Mouse (Mus musculus) embryonic fibroblast, embryonic 13.5 days (primary cell): ENCODE measurements around the gene Macrod2. TPM values are rescaled to one million over a fixed set of nuclear protein-coding genes. Genes with fewer than 3 reads are reported as not detected.
A peak's percentile ranks its signal among the peaks of the same experiment; 100 is the strongest.

Experiments
- H3K27ac ChIP-seq: 2 replicates; pipeline ENCODE4 v1.5.1; 2012; ENCODE audit warnings: low read length, control low read depth, inconsistent platforms; ENCODE audit not compliant: insufficient read depth
- H3K4me1 ChIP-seq: 2 replicates; pipeline ENCODE4 v1.6.1; 2011; ENCODE audit warnings: low read length; ENCODE audit not compliant: control insufficient read depth, insufficient read depth
- H3K4me3 ChIP-seq: 2 replicates; pipeline ENCODE4 v1.5.1; 2011; ENCODE audit warnings: mild to moderate bottlenecking, control low read depth, low read length; ENCODE audit not compliant: insufficient read depth
- CTCF ChIP-seq: IDR thresholded peaks from 2 replicates; pipeline ENCODE4 v1.5.1; 2011; ENCODE audit warnings: mild to moderate bottlenecking, control low read depth, low read length, moderate library complexity, borderline replicate concordance; ENCODE audit not compliant: insufficient read depth
- POLR2A ChIP-seq: IDR thresholded peaks from 2 replicates; pipeline ENCODE4 v1.6.1; 2011; ENCODE audit warnings: low read depth, mild to moderate bottlenecking, control low read depth, low read length, moderate library complexity
- polyA plus RNA-seq: library from polyadenylated mRNA; stranded (reverse); fragments of >200 nt; gene quantifications from 2 replicates; pipeline ENCODE4 v1.2.4, GENCODE M21; 2011; ENCODE audit warnings: low read depth; ENCODE audit not compliant: missing spikeins, insufficient read length

Macrod2 gene
- polyA plus RNA-seq, 1 experiment: 8.6 TPM

DNA sequence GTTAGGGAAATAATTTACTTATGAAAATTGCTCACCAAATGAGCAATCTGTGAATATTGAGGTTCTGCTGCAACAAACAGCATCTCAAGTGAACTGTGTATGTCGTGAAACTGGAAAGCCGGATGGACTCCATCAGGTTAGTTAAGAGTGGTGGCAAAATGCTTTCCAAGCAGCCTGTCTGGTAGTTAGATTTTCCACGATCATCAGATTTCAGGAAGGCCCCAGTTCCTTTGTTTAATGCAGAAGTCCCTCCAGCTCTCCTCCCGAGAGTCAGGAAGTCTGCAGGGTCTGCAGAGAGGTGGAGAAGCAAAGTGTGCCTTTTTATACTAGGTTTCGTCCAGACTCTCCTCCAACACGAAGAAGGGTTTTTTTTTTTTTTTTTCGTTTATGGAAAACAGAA is 271.7 kb downstream of the Macrod2 start:
- no peak overlapping the region for H3K27ac ChIP-seq
- no peak overlapping the region; the same call in 1 of the 2 replicates for H3K4me3 ChIP-seq
- H3K4me1 ChIP-seq: no peaks in the 10 kb centered on the region; the same call in 1 of the 2 replicates
- TF ChIP-seq POLR2A: no peak
- no peak for TF ChIP-seq CTCF

DNA sequence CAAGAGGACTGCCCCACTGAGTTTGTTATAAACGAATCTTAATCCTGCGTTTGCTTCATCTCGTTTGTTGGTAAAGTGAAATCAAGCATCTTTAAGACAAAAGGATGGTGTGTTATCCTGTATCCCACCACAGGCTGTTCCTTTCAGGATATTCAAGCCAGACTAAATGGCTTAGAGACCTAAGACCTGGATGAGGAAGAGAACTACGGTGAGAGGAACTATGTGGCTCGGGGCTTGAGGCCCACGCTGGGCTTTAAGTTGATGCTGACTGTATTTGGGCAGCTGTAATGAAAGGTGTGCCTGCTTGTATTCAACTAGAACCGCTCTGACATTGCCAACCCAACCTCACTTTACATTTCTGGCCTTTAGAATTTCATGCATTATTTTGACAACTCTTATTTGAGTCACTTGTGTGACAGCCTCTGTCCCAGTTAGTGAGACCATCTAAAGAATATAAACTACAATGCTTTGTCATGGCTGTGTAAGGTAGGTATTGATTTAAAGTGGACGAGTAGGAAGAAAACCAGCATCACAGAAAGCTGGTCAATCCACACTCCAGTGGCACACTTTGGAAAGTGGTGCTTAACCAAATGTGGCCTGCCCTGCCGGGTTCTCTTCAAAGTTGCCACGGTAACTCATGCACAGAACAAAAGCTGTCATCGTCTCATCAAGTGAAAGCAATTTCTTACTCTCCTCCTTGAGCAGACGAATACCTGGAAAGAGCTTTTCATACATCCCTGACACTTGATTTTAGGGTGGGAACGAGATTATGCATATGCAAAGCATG is 272.3 kb downstream of the Macrod2 start:
- no peak for TF ChIP-seq CTCF
- no peak for TF ChIP-seq POLR2A
- Histone ChIP-seq H3K4me1 (no peaks in the 10 kb centered on the region; the same call in 1 of the 2 replicates), H3K4me3 (peak overlapping the region; percentile 9; the same call in 1 of the 2 replicates), H3K27ac (no peak overlapping the region)

DNA sequence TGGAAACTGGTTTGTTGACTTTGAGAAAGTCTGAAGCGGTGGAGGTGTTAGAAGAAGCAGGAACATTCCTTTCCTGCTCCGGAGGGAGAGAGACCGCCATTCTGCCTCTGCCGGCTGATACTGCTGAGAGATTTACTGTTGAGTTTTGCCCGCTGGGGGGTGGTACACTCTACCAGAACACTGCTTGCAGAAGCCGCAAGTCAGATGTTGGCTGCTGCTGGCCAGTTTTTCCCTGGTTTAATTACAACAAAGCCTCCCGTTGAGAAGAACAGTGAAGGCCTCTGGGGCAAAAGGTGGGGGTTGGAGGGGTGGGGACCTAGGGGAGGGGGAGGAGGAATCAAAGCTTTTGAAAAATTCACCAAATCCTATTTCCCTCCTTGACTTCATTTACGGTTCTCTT is 273.2 kb downstream of the Macrod2 start:
- H3K4me1 ChIP-seq: no peaks in the 10 kb centered on the region; the same call in 1 of the 2 replicates
- peak overlapping the region; percentile 9; the same call in 1 of the 2 replicates for H3K4me3 ChIP-seq
- H3K27ac ChIP-seq: no peak overlapping the region
- TF ChIP-seq POLR2A (no peak), CTCF (0 out of 2 replicates have a peak, but pooled peaks have one; percentile 30)

DNA sequence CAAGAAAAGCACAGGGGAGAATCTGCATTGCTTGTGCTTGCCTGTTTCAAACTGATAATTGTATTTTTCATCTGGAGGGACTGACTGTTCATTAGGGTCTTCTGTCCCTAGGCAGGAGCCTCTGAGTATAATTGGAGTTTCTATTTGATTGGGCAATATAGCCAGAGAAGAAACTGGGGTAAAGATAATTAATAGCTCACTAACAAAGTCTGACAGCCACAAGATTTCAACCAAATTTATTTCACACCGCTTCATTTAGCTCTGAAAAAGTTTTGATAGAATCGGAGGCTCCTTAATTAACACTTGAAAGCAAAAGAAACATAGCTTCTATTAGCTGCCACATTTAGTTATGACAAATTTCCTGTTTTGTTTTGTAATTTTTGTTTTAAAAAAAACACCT is 274.0 kb downstream of the Macrod2 start:
- Histone ChIP-seq H3K4me1 (no peaks in the 10 kb centered on the region), H3K4me3 (peak overlapping the region; percentile 37), H3K27ac (no peak overlapping the region)
- TF ChIP-seq CTCF (no peak), POLR2A (no peak)

DNA sequence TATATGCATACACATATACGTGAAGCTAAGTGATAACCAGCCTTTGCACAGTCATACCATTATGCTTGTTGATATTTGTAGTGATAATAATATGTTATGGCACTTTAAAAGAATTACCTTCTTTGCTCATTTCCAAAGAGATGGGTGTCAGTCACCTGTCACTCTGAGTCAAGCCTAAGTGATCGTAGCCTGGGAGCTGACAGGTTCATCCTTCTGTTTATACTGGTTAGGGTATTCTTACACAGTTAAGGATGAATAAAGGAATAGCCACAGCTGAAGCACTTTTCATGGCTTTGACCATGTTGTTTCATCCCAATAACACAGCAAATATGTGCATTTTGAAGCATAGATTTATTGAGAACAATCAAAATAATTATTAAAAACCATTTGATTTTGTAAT is 274.7 kb downstream of the Macrod2 start:
- Histone ChIP-seq H3K4me1 (no peaks in the 10 kb centered on the region), H3K27ac (no peak overlapping the region), H3K4me3 (peak overlapping the region; percentile 47)
- no peak for TF ChIP-seq CTCF
- no peak for TF ChIP-seq POLR2A

DNA sequence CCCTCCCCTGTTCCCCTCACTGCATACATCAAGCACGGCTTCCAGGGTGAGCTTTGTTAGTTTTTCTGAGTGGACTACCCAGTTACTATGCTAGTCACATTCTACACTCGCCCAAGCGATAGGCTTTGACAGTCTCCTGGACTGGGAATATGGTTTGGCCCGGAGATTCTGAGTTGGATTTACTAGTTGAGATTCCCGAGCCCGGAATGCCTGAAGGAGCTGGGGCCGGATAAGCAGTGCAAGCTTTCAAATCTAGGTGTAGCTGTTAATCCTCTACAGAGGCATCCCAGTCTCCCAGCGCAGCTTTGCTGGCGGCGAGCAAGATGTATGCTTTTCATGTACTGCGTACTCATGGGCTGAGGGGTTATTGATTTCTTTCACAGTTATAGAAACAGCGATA is 275.3 kb downstream of the Macrod2 start:
- peak overlapping the region; percentile 89 for H3K4me3 ChIP-seq
- TF ChIP-seq POLR2A (no peak), CTCF (no peak)

DNA sequence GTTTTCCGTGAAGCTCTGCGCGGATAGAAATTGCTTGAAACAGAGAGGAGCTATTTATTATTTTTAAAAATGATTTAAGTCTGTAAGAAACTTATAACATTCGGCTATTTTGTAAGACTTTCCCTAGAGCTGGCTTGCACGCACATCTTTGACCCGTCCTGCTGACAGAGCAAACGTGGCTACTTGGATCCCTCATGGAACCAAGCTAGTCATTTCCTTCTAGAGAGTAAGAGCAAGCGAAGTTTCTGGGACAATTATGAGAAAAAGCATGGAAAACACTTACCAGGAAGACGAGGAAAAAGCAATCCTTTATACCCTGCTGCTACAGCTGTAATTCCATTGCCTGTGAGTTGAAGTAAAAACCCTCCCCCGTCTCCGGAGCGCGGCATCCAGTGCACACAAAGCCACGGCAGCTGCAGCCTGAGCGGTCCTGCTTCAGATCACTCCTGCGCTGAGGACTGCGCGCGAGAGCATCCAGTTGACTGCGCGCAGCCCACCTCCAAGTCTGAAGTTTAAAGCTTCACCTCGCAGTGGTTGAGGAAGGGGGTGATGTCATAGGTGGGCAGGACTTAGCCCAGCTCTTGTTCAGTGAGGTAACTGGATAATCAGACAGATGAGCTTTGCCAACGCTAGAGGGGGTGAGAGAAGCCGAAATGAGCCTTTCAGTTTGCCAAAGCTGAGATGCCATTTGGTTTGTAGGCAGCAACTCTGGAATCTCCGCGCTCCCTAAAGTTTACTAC is 276.0 kb downstream of the Macrod2 start, which contains the start of gene Flrt3:
TSS of gene Flrt3 (minus strand) at position 507 of the 740 bp plus-strand sequence.
- H3K4me1 ChIP-seq: no peaks in the 10 kb centered on the region
- 0 out of 2 replicates have a peak within 1 kb of the TSS, but pooled peaks have one; percentile 12 for H3K27ac ChIP-seq
- TF ChIP-seq POLR2A (peak; percentile 99), CTCF (peak; percentile 38; the same call in 1 of the 2 replicates)
- peak within 1 kb of the TSS; percentile 89 for H3K4me3 ChIP-seq

More for the DNA sequence above, 275.3 kb downstream of the Macrod2 start:
- no peaks in the 10 kb centered on the region for H3K4me1 ChIP-seq
- H3K27ac ChIP-seq: no peak overlapping the region

DNA sequence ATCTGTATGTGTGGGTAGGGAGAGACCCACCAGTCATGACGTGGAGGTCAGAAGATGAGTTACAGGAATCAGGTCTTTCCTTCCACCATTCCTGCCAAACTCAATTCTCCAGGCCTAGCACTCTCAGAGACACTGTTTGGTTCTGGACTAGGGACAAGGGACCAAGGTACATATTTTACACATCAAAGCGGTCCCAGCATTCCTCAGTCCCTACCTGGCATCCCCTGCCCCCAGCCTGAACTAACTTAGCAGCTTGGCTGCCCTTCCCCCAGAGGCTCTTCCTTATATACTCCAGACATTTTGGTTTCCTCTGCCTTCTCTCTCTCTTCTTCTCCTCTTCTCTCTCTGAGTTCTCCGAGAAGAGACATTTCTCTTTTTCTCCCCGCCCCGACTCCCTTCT is 278.4 kb downstream of the Macrod2 start:
- no peak overlapping the region for H3K4me3 ChIP-seq
- H3K27ac ChIP-seq: no peak overlapping the region
- TF ChIP-seq POLR2A: no peak
- no peaks in the 10 kb centered on the region for H3K4me1 ChIP-seq

DNA sequence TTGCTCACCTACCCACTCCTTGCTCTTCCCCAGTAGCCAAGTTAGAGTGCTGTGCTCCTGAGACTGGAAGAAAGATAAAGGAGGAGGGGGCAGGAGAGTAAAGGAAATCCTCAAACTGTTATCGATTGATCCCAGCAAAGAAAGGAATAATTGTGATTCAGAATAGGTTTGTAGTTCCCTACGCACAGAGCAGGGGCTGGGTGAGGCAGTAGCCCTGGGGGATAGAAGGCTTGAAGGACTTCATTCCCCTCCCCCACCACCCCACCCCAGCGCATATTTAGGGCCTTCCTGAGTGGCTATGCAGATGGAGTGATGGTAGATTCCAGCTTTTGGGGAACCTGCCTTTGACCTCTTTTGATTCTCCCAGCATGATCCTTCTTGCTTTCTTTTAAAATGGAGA is 281.6 kb downstream of the Macrod2 start:
- H3K4me1 ChIP-seq: no peaks in the 10 kb centered on the region
- no peak overlapping the region for H3K4me3 ChIP-seq
- H3K27ac ChIP-seq: no peak overlapping the region
- TF ChIP-seq CTCF (no peak), POLR2A (no peak)

DNA sequence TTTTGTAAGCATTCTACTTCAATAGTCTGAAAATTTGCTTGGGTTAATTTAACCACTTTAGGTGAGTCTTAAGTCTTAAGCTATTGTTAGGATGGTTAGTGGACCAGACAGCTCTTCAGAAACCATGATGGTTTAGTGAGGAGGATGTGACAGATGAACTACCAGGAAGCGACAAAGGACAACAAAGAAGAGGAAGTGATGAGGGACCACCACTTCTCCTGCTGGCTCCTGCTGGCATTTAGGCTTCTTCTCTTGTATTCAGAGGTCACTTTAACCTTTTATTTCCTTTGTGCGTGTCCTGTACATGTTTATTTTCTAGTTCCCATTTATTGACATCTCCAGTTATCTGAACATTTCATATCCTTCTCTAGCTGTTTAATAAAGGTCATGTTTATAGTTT is 295.8 kb downstream of the Macrod2 start:
- no peak overlapping the region for H3K27ac ChIP-seq
- no peaks in the 10 kb centered on the region for H3K4me1 ChIP-seq
- no peak overlapping the region for H3K4me3 ChIP-seq
- TF ChIP-seq CTCF (no peak), POLR2A (no peak)
